Mouse (Mus musculus) brain, embryonic 14.5 days (tissue): ENCODE data around the gene Hoxa5. TPM values are rescaled to one million over a fixed set of nuclear protein-coding genes. Genes with fewer than 3 reads are reported as not detected.
A peak's percentile ranks its signal among the peaks of the same experiment; 100 is the strongest.

Experiments
- DNase-seq: peaks from one replicate; pipeline ENCODE4 v3.0.0-alpha.2; 2011; ENCODE audit warnings: low read depth
- CTCF ChIP-seq: fragments of 200-500 bp; IDR thresholded peaks from 2 replicates; pipeline ENCODE4 v1.5.1; 2012; ENCODE audit warnings: inconsistent platforms, mild to moderate bottlenecking, moderate library complexity, borderline replicate concordance; ENCODE audit not compliant: insufficient read depth, insufficient read length; ENCODE audit errors: extremely low read depth
- POLR2A ChIP-seq: fragments of 200-500 bp; IDR thresholded peaks from 2 replicates; pipeline ENCODE4 v1.6.1; 2012; ENCODE audit warnings: mild to moderate bottlenecking, inconsistent platforms, borderline replicate concordance; ENCODE audit not compliant: poor library complexity, insufficient read depth, insufficient read length, severe bottlenecking; ENCODE audit errors: extremely low read depth
- polyA plus RNA-seq: library from polyadenylated mRNA; depleted of rRNA; stranded (reverse); fragments of >200 nt; gene quantifications from 2 replicates; pipeline ENCODE4 v1.2.3, GENCODE M21; 2012; rRNA removed

Gene Hoxa5
- polyA plus RNA-seq, 1 experiment, result 47.1 TPM

- TF ChIP-seq CTCF (no peak), POLR2A (no peak)
- DNase-seq, result no peak
Measured at GRCm38 (mm10) chr6:52157466-52158275, 46.7 kb downstream of the Hoxa5 start.

- DNase-seq, result no peak
- no peak for TF ChIP-seq CTCF
- TF ChIP-seq POLR2A, result no peak
Measured at GRCm38 (mm10) chr6:52156551-52157200, 47.7 kb downstream of the Hoxa5 start.

GRCm38 (mm10) chr6:52155471-52155870, 48.9 kb downstream of the Hoxa5 start:
- TF ChIP-seq CTCF (no peak), POLR2A (no peak)
- peak; percentile 4 for DNase-seq

GRCm38 (mm10) chr6:52154044-52154443, 50.3 kb downstream of the Hoxa5 start:
- DNase-seq, result peak; percentile 35

GRCm38 (mm10) chr6:52153270-52153669, 51.1 kb downstream of the Hoxa5 start:
- no peak for TF ChIP-seq POLR2A
- TF ChIP-seq CTCF, result no peak

More at GRCm38 (mm10) chr6:52154044-52154443, 50.3 kb downstream of the Hoxa5 start:
- TF ChIP-seq POLR2A (no peak), CTCF (no peak)

GRCm38 (mm10) chr6:52152226-52153193, 51.9 kb downstream of the Hoxa5 start:
- peak; percentile 32 for DNase-seq
- TF ChIP-seq POLR2A (no peak), CTCF (no peak)

More at GRCm38 (mm10) chr6:52153270-52153669, 51.1 kb downstream of the Hoxa5 start:
- DNase-seq, result peak; percentile 24

Other genes with a start within 250 kb of the Hoxa5 start
- 6.3 and 10.3 TPM in 2 replicates for gene Skap2, start 192.0 kb downstream of the Hoxa5 start, polyA plus RNA-seq
- 0.39 and 1.2 TPM in 2 replicates for gene Hoxa1, start 46.3 kb downstream of the Hoxa5 start, polyA plus RNA-seq
- 3.2 and 14.2 TPM in 2 replicates for gene Hoxa2, start 39.8 kb downstream of the Hoxa5 start, polyA plus RNA-seq
- gene 5730596B20Rik, start 27.1 kb downstream of the Hoxa5 start, polyA plus RNA-seq, result 0.10 and 0.67 TPM in 2 replicates
- 1.9 and 16.4 TPM in 2 replicates for gene Hoxa4, start 12.8 kb downstream of the Hoxa5 start, polyA plus RNA-seq
- 0.08 and 3.7 TPM in 2 replicates for gene Hoxa6, start 4.1 kb upstream of the Hoxa5 start, polyA plus RNA-seq
- gene Hoxa3, start 8.7 kb upstream of the Hoxa5 start, polyA plus RNA-seq, result 1.6 and 20.3 TPM in 2 replicates
- gene Gm28308, start 8.8 kb upstream of the Hoxa5 start, polyA plus RNA-seq, result not detected in 2 replicates
- 0.05 and 0.10 TPM in 2 replicates for gene Hoxa7, start 17.3 kb upstream of the Hoxa5 start, polyA plus RNA-seq
- 0.10 TPM in 1 of 2 replicates, not detected in the other for gene Hoxa9, start 26.5 kb upstream of the Hoxa5 start, polyA plus RNA-seq
- 0.08 and 0.23 TPM in 2 replicates for gene Hoxa10, start 36.3 kb upstream of the Hoxa5 start, polyA plus RNA-seq
- gene Hoxa11, start 41.2 kb upstream of the Hoxa5 start, polyA plus RNA-seq, result 0.04 TPM in 1 of 2 replicates, not detected in the other
- 0.10 TPM in 1 of 2 replicates, not detected in the other for gene Hoxa13, start 56.3 kb upstream of the Hoxa5 start, polyA plus RNA-seq
- gene Evx1, start 108.9 kb upstream of the Hoxa5 start, polyA plus RNA-seq, result 1.5 and 3.7 TPM in 2 replicates